Mouse (Mus musculus): ENCODE measurements around the gene Vmn2r118. TPM values are rescaled to one million over a fixed set of nuclear protein-coding genes. Genes with fewer than 3 reads are reported as not detected.

The Vmn2r118 gene
- not detected in 2 replicates for polyA plus RNA-seq (2015; fragmentation: Nextera tagmentation; extraction: Ambion mirVana)

DNA sequence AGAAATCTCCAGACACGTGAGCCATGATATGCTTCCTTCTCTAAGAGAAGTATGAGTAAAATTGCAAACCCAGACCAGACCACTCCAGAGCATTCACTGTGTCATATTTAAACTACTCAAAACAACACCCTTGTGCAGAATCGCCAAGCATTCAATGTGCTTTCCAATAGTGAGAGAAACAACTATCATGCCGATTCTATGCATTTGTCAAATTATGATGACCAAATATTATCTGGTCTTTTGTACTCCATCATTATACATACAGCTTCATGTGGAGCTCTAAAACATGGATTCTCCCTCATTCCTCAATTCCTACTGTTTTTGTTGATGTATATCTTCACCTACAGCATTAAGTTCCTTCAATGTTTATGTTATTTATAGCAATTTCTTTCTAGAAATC lies at the start of gene Vmn2r118:
Gene Vmn2r118, minus strand, starts transcription at position 101 of the 400 bp plus-strand sequence.

Other genes with a start within 250 kb of the Vmn2r118 start
- 0.04 and 0.08 TPM in 2 replicates for gene St6gal2, start 179.8 kb downstream of the Vmn2r118 start, polyA plus RNA-seq (2015; fragmentation: Nextera tagmentation; extraction: Ambion mirVana)
- 9.3 and 9.7 TPM in 2 replicates for gene Pot1b, start 87.4 kb upstream of the Vmn2r118 start, polyA plus RNA-seq (2015; fragmentation: Nextera tagmentation; extraction: Ambion mirVana)
- gene Adgre4, start 124.8 kb upstream of the Vmn2r118 start, polyA plus RNA-seq (2015; fragmentation: Nextera tagmentation; extraction: Ambion mirVana), result 3.6 and 5.5 TPM in 2 replicates